Mouse (Mus musculus) kidney, adult 2 months (tissue): Measurements from ENCODE around the gene Thpo. TPM values are rescaled to one million over a fixed set of nuclear protein-coding genes. Genes with fewer than 3 reads are reported as not detected.

Experiments
- DNase-seq: peaks from one replicate; pipeline ENCODE4 v3.0.0; 2021
- H3K27ac ChIP-seq: fragments of 200-500 bp; 2 replicates; pipeline ENCODE4 v1.5.1; 2012; ENCODE audit warnings: low read depth, low read length, control low read depth, inconsistent platforms; ENCODE audit not compliant: insufficient read depth
- H3K27me3 ChIP-seq: fragments of 200-500 bp; replicated peaks from 2 replicates; pipeline ENCODE4 v1.6.1; 2012; ENCODE audit warnings: mild to moderate bottlenecking, moderate library complexity, low read length, inconsistent platforms; ENCODE audit not compliant: control insufficient read depth, insufficient read depth
- H3K36me3 ChIP-seq: fragments of 200-500 bp; 2 replicates; pipeline ENCODE4 v1.6.1; 2012; ENCODE audit warnings: mild to moderate bottlenecking, moderate library complexity, low read length, inconsistent platforms; ENCODE audit not compliant: control insufficient read depth, insufficient read depth
- H3K4me1 ChIP-seq: fragments of 200-500 bp; 2 replicates; pipeline ENCODE4 v1.6.1; 2011; ENCODE audit warnings: low read length; ENCODE audit not compliant: control insufficient read depth, insufficient read depth
- H3K4me3 ChIP-seq: fragments of 200-500 bp; 2 replicates; pipeline ENCODE4 v1.5.1; 2011; ENCODE audit warnings: mild to moderate bottlenecking, low read depth, low read length, control low read depth; ENCODE audit not compliant: insufficient read depth
- CTCF ChIP-seq: fragments of 200-500 bp; conservative IDR thresholded peaks from 2 replicates; pipeline ENCODE4 v1.5.1; 2011; ENCODE audit warnings: low read depth, mild to moderate bottlenecking, control low read depth, low read length, moderate library complexity, mixed read lengths; ENCODE audit not compliant: insufficient read depth, insufficient read length
- POLR2A ChIP-seq: fragments of 200-500 bp; IDR thresholded peaks from one replicate; pipeline ENCODE4 v1.6.1; 2011; ENCODE audit warnings: low read depth, low read length, control low read depth
- WGBS: fragments of 180-500 bp; shearing (Covaris S2); methylation state at CpG from one replicate; pipeline ENCODE4 v1.1.7; 2018; 5-methylcytosine and 5-hydroxymethylcytosine counted together
- polyA plus RNA-seq: library from polyadenylated mRNA; depleted of rRNA; stranded (reverse); fragments of >200 nt; gene quantifications from 2 replicates; pipeline ENCODE4 v1.2.3, GENCODE M21; 2012

Gene Thpo
- polyA plus RNA-seq, 1 experiment, result 17.1 TPM

- Histone ChIP-seq H3K4me3 (peak overlapping the region; percentile 5; the same call in 1 of the 2 replicates), H3K36me3 (no peaks in the 10 kb centered on the region), H3K27me3 (no peaks in the 10 kb centered on the region), H3K27ac (no peak overlapping the region), H3K4me1 (no peaks in the 10 kb centered on the region)
- TF ChIP-seq CTCF (no peak), POLR2A (no peak)
- peak; percentile 90 for DNase-seq
- WGBS, result 5% methylated on average over 45 of the region's 46 CpGs
Observed at GRCm38 (mm10) chr16:20695622-20696323, 38.5 kb downstream of the Thpo start.

GRCm38 (mm10) chr16:20694781-20695180 lies 39.5 kb downstream of the Thpo start:
- no peaks in the 10 kb centered on the region for H3K4me1 ChIP-seq
- 67% methylated on average over 8 of the region's 8 CpGs for WGBS
- no peaks in the 10 kb centered on the region for H3K27me3 ChIP-seq
- H3K4me3 ChIP-seq, result no peak overlapping the region
- peak; percentile 46 for DNase-seq
- TF ChIP-seq POLR2A (no peak), CTCF (no peak)
- peaks cover 3% of the 10 kb centered on the region for H3K36me3 ChIP-seq
- H3K27ac ChIP-seq, result no peak overlapping the region

GRCm38 (mm10) chr16:20693111-20693701 lies 41.1 kb downstream of the Thpo start, which contains the start of gene Fam131a:
Fam131a (plus strand) TSS chr16:20693241.
- TF ChIP-seq POLR2A (peak; percentile 51), CTCF (no peak)
- peaks cover 4% of the 10 kb centered on the region for H3K36me3 ChIP-seq
- H3K4me1 ChIP-seq, result no peaks in the 10 kb centered on the region
- peak; percentile 90 for DNase-seq
- H3K4me3 ChIP-seq, result peak within 1 kb of the TSS; percentile 84
- H3K27ac ChIP-seq, result 0 out of 2 replicates have a peak within 1 kb of the TSS, but pooled peaks have one; percentile 21
- 2% methylated on average over 37 of the region's 37 CpGs for WGBS
- H3K27me3 ChIP-seq, result no peaks in the 10 kb centered on the region

DNA sequence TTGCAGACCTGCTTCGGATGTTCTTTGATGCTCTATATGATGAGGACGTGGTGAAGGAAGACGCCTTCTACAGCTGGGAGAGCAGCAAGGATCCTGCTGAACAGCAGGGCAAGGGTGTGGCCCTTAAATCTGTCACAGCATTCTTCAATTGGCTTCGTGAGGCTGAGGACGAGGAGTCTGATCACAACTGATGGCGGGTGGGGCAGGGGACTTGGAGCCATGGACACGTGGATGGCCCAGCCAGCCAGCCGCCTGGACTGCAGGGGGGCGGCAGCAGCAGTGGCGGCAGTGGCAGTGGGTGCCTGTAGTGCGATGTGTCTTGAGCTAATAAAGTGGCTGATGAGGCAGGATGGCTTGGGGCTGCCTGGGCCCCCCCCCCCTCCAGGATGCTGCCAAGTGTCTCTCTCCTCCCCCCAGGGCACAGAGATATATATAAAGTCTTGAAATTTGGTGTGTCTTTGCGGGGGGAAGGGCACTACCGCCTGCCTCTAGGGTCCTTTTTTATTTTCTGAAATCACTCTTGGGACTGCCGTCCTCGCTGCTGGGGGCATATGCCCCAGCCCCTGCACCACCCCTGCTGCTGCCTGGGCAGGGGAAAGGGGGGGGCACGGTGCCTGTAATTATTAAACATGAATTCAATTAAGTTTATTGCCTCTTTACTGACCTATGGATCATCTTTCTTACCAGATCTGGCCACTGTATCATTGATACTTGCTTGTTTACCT lies 41.9 kb downstream of the Thpo start:
- Histone ChIP-seq H3K4me3 (no peak overlapping the region), H3K27ac (no peak overlapping the region), H3K4me1 (no peaks in the 10 kb centered on the region), H3K36me3 (peaks cover 8% of the 10 kb centered on the region), H3K27me3 (no peaks in the 10 kb centered on the region)
- DNase-seq, result no peak
- TF ChIP-seq CTCF (no peak), POLR2A (no peak)
- 68% methylated on average over 16 of the region's 16 CpGs for WGBS

GRCm38 (mm10) chr16:20691617-20692016 lies 42.7 kb downstream of the Thpo start:
- H3K27ac ChIP-seq, result no peak overlapping the region
- 48% methylated on average over 1 of the region's 1 CpGs for WGBS
- H3K4me1 ChIP-seq, result no peaks in the 10 kb centered on the region
- H3K27me3 ChIP-seq, result no peaks in the 10 kb centered on the region
- no peak overlapping the region for H3K4me3 ChIP-seq
- H3K36me3 ChIP-seq, result peaks cover 14% of the 10 kb centered on the region
- TF ChIP-seq CTCF (no peak), POLR2A (no peak)
- DNase-seq, result no peak

GRCm38 (mm10) chr16:20690774-20691173 lies 43.5 kb downstream of the Thpo start:
- 76% methylated on average over 3 of the region's 3 CpGs for WGBS
- H3K36me3 ChIP-seq, result peaks cover 17% of the 10 kb centered on the region
- no peak for DNase-seq

More at GRCm38 (mm10) chr16:20690774-20691173, 43.5 kb downstream of the Thpo start:
- TF ChIP-seq POLR2A, result no peak
- no peak for TF ChIP-seq CTCF
- no peaks in the 10 kb centered on the region for H3K4me1 ChIP-seq
- no peak overlapping the region for H3K4me3 ChIP-seq
- H3K27ac ChIP-seq, result no peak overlapping the region
- no peaks in the 10 kb centered on the region for H3K27me3 ChIP-seq
